Mouse (Mus musculus): ENCODE measurements around the gene 2310011J03Rik.

DNA sequence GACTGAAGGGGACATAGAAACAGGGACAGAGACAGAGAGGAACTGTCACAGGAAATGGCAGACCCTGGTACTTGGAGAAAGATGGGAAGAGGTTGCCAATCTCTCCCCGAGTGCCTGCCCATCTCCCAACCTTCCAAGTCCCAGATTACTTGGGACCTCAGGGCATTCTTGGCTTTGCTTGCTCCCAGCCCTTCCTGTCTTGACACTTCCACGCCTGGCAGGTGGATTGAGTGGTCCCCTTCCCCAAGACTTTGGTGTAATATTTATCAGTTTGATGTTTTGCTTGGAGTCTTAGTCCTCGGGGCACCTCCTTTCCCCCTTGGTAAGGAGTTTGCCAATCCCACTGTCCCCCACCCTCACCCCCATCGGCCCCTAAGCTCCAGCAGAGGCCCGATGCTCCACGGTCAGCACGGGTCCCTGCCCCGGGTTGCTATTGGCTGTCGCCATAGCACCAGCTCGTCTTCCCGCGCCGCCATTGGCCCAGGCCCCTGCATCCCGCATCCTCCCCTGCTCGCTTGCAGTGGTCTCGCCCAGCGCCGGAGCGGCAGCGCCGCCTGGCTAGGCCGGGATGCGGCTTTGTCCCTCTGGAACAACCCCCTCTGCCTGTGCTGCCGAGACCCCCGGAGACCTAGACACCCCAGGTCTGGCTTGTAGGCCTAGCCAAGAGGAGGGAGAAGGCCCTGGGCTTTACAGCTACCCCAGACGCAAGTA is 21.6 kb downstream of the 2310011J03Rik start:
- TF ChIP-seq CTCF (IDR thresholded peaks at IDR 0.05; ENCODE audit: control insufficient read depth, insufficient read depth, insufficient read length) (no peak), USF1 (IDR thresholded peaks at IDR 0.05; ENCODE audit: low read depth) (no peak)
